Mouse (Mus musculus): ENCODE measurements at regions not wholly inside any gene's neighbourhood (a gene's known extent, or its start where the extent isn't known, plus 50 kb on each side); places are given as distances from the start of the nearest gene placed in this dataset.

- Histone ChIP-seq H3K27me3 (ENCODE audit: control insufficient read depth in 1 of 2, insufficient read depth in 2 of 2, low read length in 2 of 2) (no peaks in the 10 kb centered on the region; a peak in 1 of 4 replicates), H3K36me3 (ENCODE audit: control insufficient read depth in 1 of 2, insufficient read depth in 2 of 2, low read length in 2 of 2) (no peaks in the 10 kb centered on the region), H3K79me2 (ENCODE audit: control insufficient read depth, insufficient read depth, low read length, poor library complexity) (no peaks in the 10 kb centered on the region), H3K9me3 (replicated peaks; ENCODE audit: insufficient read depth, low read length) (no peaks in the 10 kb centered on the region), H3K4me3 (ENCODE audit: control insufficient read depth in 1 of 2, insufficient read depth in 1 of 2, low read depth in 2 of 2, low read length in 2 of 2) (no peak overlapping the region), H3K9ac (ENCODE audit: control insufficient read depth, low read depth, low read length, poor library complexity, severe bottlenecking) (no peak overlapping the region), H3K27ac (ENCODE audit: control insufficient read depth, low read depth, low read length) (no peak overlapping the region), H3K4me1 (ENCODE audit: control insufficient read depth in 1 of 2, insufficient read depth in 2 of 2, low read length in 2 of 2) (no peaks in the 10 kb centered on the region)
- TF ChIP-seq MYB (IDR thresholded peaks at IDR 0.05; ENCODE audit: low read depth, low read length) (no peak), ZC3H11A (IDR thresholded peaks at IDR 0.05; ENCODE audit: low read depth, low read length) (no peak), USF2 (IDR thresholded peaks at IDR 0.05; ENCODE audit: borderline replicate concordance in 1 of 2, insufficient read depth in 1 of 2, low read depth in 1 of 2, low read length in 2 of 2) (no peak), MAFK (IDR thresholded peaks at IDR 0.05; ENCODE audit: borderline replicate concordance, low read depth, low read length) (no peak), EP300 (IDR thresholded peaks at IDR 0.05; ENCODE audit: low read depth in 1 of 2, low read length in 2 of 2) (no peak), RAD21 (IDR thresholded peaks at IDR 0.05; ENCODE audit: low read depth, low read length) (no peak), USF1 (IDR thresholded peaks at IDR 0.05; ENCODE audit: low read depth, low read length) (no peak)
- DNase-seq (ENCODE audit: low read depth, low spot score) = no peak
These were observed 335.6 kb upstream of the Noct start for GRCm38 (mm10) chr3:50888571-50889210.

GRCm38 (mm10) chr3:50890537-50890936 lies 333.7 kb upstream of the Noct start:
- H3K4me3 ChIP-seq (ENCODE audit: control insufficient read depth in 1 of 2, insufficient read depth in 1 of 2, low read depth in 2 of 2, low read length in 2 of 2) = no peak overlapping the region
- no peaks in the 10 kb centered on the region for H3K4me1 ChIP-seq (ENCODE audit: control insufficient read depth in 1 of 2, insufficient read depth in 2 of 2, low read length in 2 of 2)
- no peak for TF ChIP-seq MYB (IDR thresholded peaks at IDR 0.05; ENCODE audit: low read depth, low read length)
- no peak for TF ChIP-seq SMC3 (IDR thresholded peaks at IDR 0.05; ENCODE audit: low read depth, low read length)
- TF ChIP-seq ZC3H11A (IDR thresholded peaks at IDR 0.05; ENCODE audit: low read depth, low read length) = no peak
- TF ChIP-seq MYC (IDR thresholded peaks at IDR 0.05; ENCODE audit: low read depth, low read length) = no peak
- TF ChIP-seq POLR2AphosphoS2 (IDR thresholded peaks at IDR 0.05; ENCODE audit: low read length) = no peak
- no peak for TF ChIP-seq SIN3A (IDR thresholded peaks at IDR 0.05; ENCODE audit: low read length)
- no peak for TF ChIP-seq E2F4 (IDR thresholded peaks at IDR 0.05; ENCODE audit: borderline replicate concordance, low read depth, low read length)
- no peak for TF ChIP-seq ELF1 (IDR thresholded peaks at IDR 0.05; ENCODE audit: low read depth, low read length)
- no peak for TF ChIP-seq POLR2A (IDR thresholded peaks at IDR 0.05; ENCODE audit: control insufficient read depth in 1 of 2, insufficient read depth in 1 of 2, low read depth in 1 of 2, low read length in 2 of 2, poor library complexity in 1 of 2)
- no peak for TF ChIP-seq MAZ (IDR thresholded peaks at IDR 0.05; ENCODE audit: low read depth, low read length)
- TF ChIP-seq USF2 (IDR thresholded peaks at IDR 0.05; ENCODE audit: borderline replicate concordance in 1 of 2, insufficient read depth in 1 of 2, low read depth in 1 of 2, low read length in 2 of 2) = no peak
- TF ChIP-seq ZKSCAN1 (IDR thresholded peaks at IDR 0.05; ENCODE audit: low read depth, low read length) = no peak
- no peak for TF ChIP-seq JUND (IDR thresholded peaks at IDR 0.05; ENCODE audit: low read depth, low read length)
- no peak for TF ChIP-seq GATA1 (IDR thresholded peaks at IDR 0.05; ENCODE audit: low read depth, low read length)
- TF ChIP-seq ZNF384 (IDR thresholded peaks at IDR 0.05; ENCODE audit: low read depth, low read length) = no peak
- TF ChIP-seq ZMIZ1 (IDR thresholded peaks at IDR 0.05; ENCODE audit: low read depth, low read length) = no peak
- no peak for TF ChIP-seq CTCF (IDR thresholded peaks at IDR 0.05 in 2 of 3, conservative IDR thresholded peaks at IDR 0.05 in 1 of 3; ENCODE audit: control insufficient read depth in 1 of 3, insufficient read depth in 1 of 3, low read depth in 2 of 3, low read length in 3 of 3, poor library complexity in 1 of 3, severe bottlenecking in 1 of 3)
- no peak for TF ChIP-seq TBP (IDR thresholded peaks at IDR 0.05; ENCODE audit: low read depth, low read length)
- H3K27ac ChIP-seq (ENCODE audit: control insufficient read depth, low read depth, low read length) = no peak overlapping the region
- no peaks in the 10 kb centered on the region for H3K79me2 ChIP-seq (ENCODE audit: control insufficient read depth, insufficient read depth, low read length, poor library complexity)
- no peak overlapping the region for H3K9ac ChIP-seq (ENCODE audit: control insufficient read depth, low read depth, low read length, poor library complexity, severe bottlenecking)
- H3K27me3 ChIP-seq (ENCODE audit: control insufficient read depth in 1 of 2, insufficient read depth in 2 of 2, low read length in 2 of 2) = no peaks in the 10 kb centered on the region; a peak in 2 of 4 replicates
- no peaks in the 10 kb centered on the region for H3K9me3 ChIP-seq (replicated peaks; ENCODE audit: insufficient read depth, low read length)
- no peaks in the 10 kb centered on the region for H3K36me3 ChIP-seq (ENCODE audit: control insufficient read depth in 1 of 2, insufficient read depth in 2 of 2, low read length in 2 of 2)
- no peak for DNase-seq (ENCODE audit: low read depth, low spot score)

Data from MEL (cell line).